Mouse (Mus musculus): ENCODE measurements around the gene Cd209f.
"Not testable (repeated sequence)": the region's sequence is repeated elsewhere in the genome, so short reads cannot be mapped to it uniquely, and the experiment has no call there.

Gene Cd209f

DNA sequence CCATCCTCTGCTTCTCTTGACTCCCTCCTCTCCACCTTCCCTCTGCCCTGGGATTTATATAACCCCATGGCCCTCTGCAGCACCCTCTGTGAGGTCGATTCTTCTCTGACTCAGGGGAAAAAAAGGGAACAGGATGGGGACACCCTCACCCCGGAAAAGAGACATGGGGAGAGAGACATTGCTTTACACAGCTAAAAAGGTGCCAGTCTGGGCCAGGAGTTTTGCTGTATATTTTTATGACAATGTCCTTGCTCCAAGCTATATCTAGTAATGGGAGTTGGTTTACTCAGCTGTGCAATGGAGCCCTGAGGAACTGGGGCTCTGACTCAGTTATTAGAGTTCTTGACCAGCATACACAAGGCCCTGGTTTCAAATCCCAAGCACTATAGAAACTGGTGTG lies at the start of gene Cd209f:
Cd209f (minus strand) TSS at position 101 of the 400 bp plus-strand sequence.
- CTCF ChIA-PET: not testable (repeated sequence)

DNA sequence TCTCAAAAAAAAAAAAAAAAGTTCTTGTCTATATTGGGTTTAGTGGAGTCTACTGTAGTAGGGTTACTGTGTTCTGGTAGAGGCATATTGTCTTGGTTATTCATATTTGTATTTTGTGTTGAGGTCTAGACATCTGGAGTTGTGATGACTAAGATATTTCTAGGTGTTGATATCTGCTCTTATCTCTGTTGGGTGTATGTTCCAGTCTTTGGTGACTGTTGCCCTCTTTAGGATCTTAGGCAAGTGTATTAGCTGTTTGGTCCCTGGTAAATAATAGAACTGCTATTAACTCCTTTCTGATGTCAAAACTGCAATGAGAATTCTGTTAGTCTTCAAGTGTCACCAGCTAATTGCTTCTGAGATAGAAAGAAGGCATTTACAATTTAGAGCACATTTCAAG lies 49.2 kb upstream of the Cd209f start:
- CTCF ChIA-PET: no interaction called here

GRCm38 (mm10) chr8:4147272-4147671 lies 41.6 kb upstream of the Cd209f start:
- CTCF ChIA-PET: no interaction called here

GRCm38 (mm10) chr8:4141721-4142120 lies 36.1 kb upstream of the Cd209f start:
- CTCF ChIA-PET: interaction anchor here (0.6 to 0.9 kb wide), 5 partner anchors 40 to 342 kb away, joined by 3 to 8 read pairs (median 3); no protein-coding TSS in a partner anchor

GRCm38 (mm10) chr8:4139660-4140646 lies 34.3 kb upstream of the Cd209f start:
- CTCF ChIA-PET: interaction anchor here (0.6 kb wide), 3 partner anchors 24 to 230 kb away, joined by 3 to 10 read pairs (median 4); no protein-coding TSS in a partner anchor

- CTCF ChIA-PET: interaction anchor here (1.2 kb wide), 1 partner anchor 189 kb away, joined by 14 read pairs; no protein-coding TSS in a partner anchor
Observed at GRCm38 (mm10) chr8:4133798-4134197, 28.2 kb upstream of the Cd209f start, which contains the start of gene Cd209g. Cd209g (plus strand) TSS chr8:4134098.

DNA sequence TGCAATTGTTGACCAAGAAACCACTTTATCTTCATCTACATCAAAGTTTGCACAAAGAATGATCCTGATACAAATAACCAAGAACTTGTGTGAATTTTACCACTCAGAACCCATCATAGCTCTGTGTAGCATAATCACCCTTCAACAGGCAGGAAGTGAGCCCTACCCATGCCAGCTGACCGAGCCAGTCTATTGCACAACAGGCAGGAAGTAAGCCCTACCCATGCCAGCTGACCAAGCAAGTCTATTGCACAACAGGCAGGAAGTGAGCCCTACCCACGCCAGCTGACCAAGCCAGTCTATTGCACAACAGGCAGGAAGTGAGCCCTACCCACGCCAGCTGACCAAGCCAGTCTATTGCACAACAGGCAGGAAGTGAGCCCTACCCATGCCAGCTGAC lies 17.1 kb downstream of the Cd209f start:
- CTCF ChIA-PET: not testable (repeated sequence)

GRCm38 (mm10) chr8:4087180-4087722 lies 18.4 kb downstream of the Cd209f start:
- CTCF ChIA-PET: not testable (repeated sequence)
